Comparison of ENCODE assay signal across 28 mouse cellular contexts in the genomic region with DNA sequence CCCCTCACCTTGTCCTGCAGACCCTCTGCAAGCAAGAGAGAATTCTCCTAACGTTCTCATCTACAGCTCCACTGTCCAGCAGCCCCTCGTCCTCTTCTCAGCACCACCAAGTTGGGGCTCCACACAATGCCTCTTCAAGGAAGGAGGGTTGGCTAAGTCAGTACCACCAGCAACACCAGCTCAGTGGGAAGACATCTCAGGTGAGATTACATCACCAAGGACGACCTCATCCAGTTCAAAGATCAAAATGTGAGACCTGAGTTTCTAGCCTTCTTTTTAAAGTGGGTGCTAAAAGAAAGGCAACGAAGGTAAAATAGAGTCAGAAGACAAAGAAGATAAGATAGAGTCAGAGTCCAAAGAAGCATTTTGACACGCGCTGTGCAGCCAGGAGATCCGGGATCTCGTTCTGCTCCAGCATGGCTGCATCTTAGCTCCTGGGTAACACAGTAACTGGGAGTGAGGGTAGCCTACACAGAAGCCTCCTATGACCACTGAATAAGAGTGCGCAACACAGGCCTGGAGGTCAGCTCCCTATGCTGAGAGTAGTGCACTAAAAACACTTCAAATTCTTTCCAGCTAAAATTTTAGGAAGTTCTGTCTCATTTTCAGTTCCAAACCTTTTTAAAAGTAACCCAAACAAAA. TPM values are rescaled to one million over a fixed set of nuclear protein-coding genes. Genes with fewer than 3 reads are reported as not detected.
DNase-seq lines count a peak whose midpoint lies in the region; ATAC-seq and TF ChIP-seq lines count a peak whose summit lies in the region.
"Had no signal": no experiment of that assay in that cellular context is flagged by ENCODE, and none has a peak within 500 bp of the region (broad histone marks: within the 10 kb centered on the region; RNA-seq: fewer than 3 reads in every experiment).

No protein-coding gene starts in this region.

- TF ChIP-seq POLR2A in thymus, adult 2 months (IDR thresholded peaks at IDR 0.05; ENCODE audit: control insufficient read depth, extremely low read depth, insufficient read depth, low read length, poor library complexity), result no peak

- no peak overlapping the region for H3K4me2 ChIP-seq in intestine, postnatal 0 days (replicated peaks; ENCODE audit: low read depth)
- H3K4me2 ChIP-seq: embryonic facial prominence, embryonic 12.5 days; embryonic facial prominence, embryonic 15.5 days; heart, embryonic 13.5 days; hindbrain, embryonic 12.5 days; hindbrain, embryonic 15.5 days had no signal

- H3K27me3 ChIP-seq in intestine, postnatal 0 days (replicated peaks; ENCODE audit: control insufficient read depth, insufficient read depth, low read length), result no peaks in the 10 kb centered on the region
- no peaks in the 10 kb centered on the region for H3K27me3 ChIP-seq in thymus, adult 2 months (ENCODE audit: control insufficient read depth, insufficient read depth, low read length)
- H3K27me3 ChIP-seq: CH12.LX; embryonic facial prominence, embryonic 12.5 days; embryonic facial prominence, embryonic 15.5 days; heart, embryonic 13.5 days; hindbrain, embryonic 12.5 days; hindbrain, embryonic 15.5 days; Patski had no signal

- H3K36me3 ChIP-seq in intestine, postnatal 0 days (ENCODE audit: control insufficient read depth, insufficient read depth), result no peaks in the 10 kb centered on the region
- H3K36me3 ChIP-seq in thymus, adult 2 months (ENCODE audit: control insufficient read depth, insufficient read depth, low read length), result no peaks in the 10 kb centered on the region
- H3K36me3 ChIP-seq: embryonic facial prominence, embryonic 12.5 days; embryonic facial prominence, embryonic 15.5 days; G1E; heart, embryonic 10.5 days; heart, embryonic 13.5 days; hindbrain, embryonic 12.5 days; hindbrain, embryonic 15.5 days had no signal

- H3K9me3 ChIP-seq in intestine, postnatal 0 days (ENCODE audit: control insufficient read depth), result no peaks in the 10 kb centered on the region
- H3K9me3 ChIP-seq: embryonic facial prominence, embryonic 12.5 days; embryonic facial prominence, embryonic 15.5 days; heart, embryonic 10.5 days; heart, embryonic 13.5 days; hindbrain, embryonic 12.5 days; hindbrain, embryonic 15.5 days had no signal

- H3K27ac ChIP-seq in left cerebral cortex, adult 2 months, result peak overlapping the region; percentile 50; the same call in 1 of the 2 replicates
- H3K27ac ChIP-seq in intestine, postnatal 0 days (ENCODE audit: low read depth, low read length), result peak overlapping the region; percentile 41; the same call in 1 of the 2 replicates
- H3K27ac ChIP-seq in thymus, adult 2 months (ENCODE audit: control insufficient read depth, insufficient read depth, low read length), result no peak overlapping the region
- H3K27ac ChIP-seq: embryonic facial prominence, embryonic 12.5 days; embryonic facial prominence, embryonic 15.5 days; heart, embryonic 10.5 days; heart, embryonic 13.5 days; hindbrain, embryonic 12.5 days; hindbrain, embryonic 15.5 days had no signal

- no peak overlapping the region for H3K4me3 ChIP-seq in left cerebral cortex, adult 2 months
- no peak overlapping the region for H3K4me3 ChIP-seq in intestine, postnatal 0 days (ENCODE audit: low read depth, low read length)
- H3K4me3 ChIP-seq in thymus, adult 2 months (ENCODE audit: control insufficient read depth, insufficient read depth, low read length), result no peak overlapping the region
- H3K4me3 ChIP-seq: embryonic facial prominence, embryonic 12.5 days; embryonic facial prominence, embryonic 15.5 days; heart, embryonic 10.5 days; heart, embryonic 13.5 days; hindbrain, embryonic 12.5 days; hindbrain, embryonic 15.5 days had no signal

- 52% methylated on average over 9 of the region's 9 CpGs for WGBS in intestine, postnatal 0 days
- WGBS in thymus, adult 2 months, result 90% methylated on average over 9 of the region's 9 CpGs

- DNase-seq in heart, adult 11 months, result peak; percentile 83
- DNase-seq in heart, postnatal 25 days (ENCODE audit: low spot score), result no peak
- no peak for DNase-seq in left cerebral cortex, adult 2 months (ENCODE audit: extremely low spot score in 1 of 2, low spot score in 2 of 2)
- no peak for DNase-seq in left cerebral cortex, adult 9 months (ENCODE audit: low spot score in 2 of 2)
- DNase-seq in neural tube, embryonic 10.5 days (ENCODE audit: extremely low spot score, low spot score), result no peak
- no peak for DNase-seq in thymus, adult 2 months
- DNase-seq: adrenal gland, postnatal 10 days; adrenal gland, postnatal 36 days; B cell, adult 2 months; cerebellum, adult 11 months; cerebellum, adult 2 months; cerebellum, adult 9-11 months; cerebellum, postnatal 25 days; gastrocnemius, postnatal 10 days; gastrocnemius, postnatal 36 days; heart, postnatal 14 days had no signal

- no peak for TF ChIP-seq CTCF in left cerebral cortex, adult 2 months (IDR thresholded peaks at IDR 0.05)
- TF ChIP-seq CTCF in intestine, postnatal 0 days (IDR thresholded peaks at IDR 0.05; ENCODE audit: low read depth), result no peak
- TF ChIP-seq CTCF in thymus, adult 2 months (IDR thresholded peaks at IDR 0.05; ENCODE audit: borderline replicate concordance, control insufficient read depth, extremely low read depth, insufficient read depth, low read length, poor library complexity), result no peak

- 0 out of 2 replicates have a peak, but pooled peaks cover 2% of the 10 kb centered on the region for H3K4me1 ChIP-seq in intestine, postnatal 0 days (replicated peaks; ENCODE audit: control insufficient read depth, insufficient read depth, low read length)
- no peaks in the 10 kb centered on the region for H3K4me1 ChIP-seq in thymus, adult 2 months (replicated peaks; ENCODE audit: control insufficient read depth, insufficient read depth, low read length)
- H3K4me1 ChIP-seq: embryonic facial prominence, embryonic 12.5 days; heart, embryonic 10.5 days; hindbrain, embryonic 12.5 days; hindbrain, embryonic 15.5 days had no signal

- intact Hi-C loops in heart, postnatal 25 days (cut with DNase I), result no loop called here
- intact Hi-C loops in left cerebral cortex, adult 2 months (cut with DNase I), result no loop called here

- no peak overlapping the region for H3K9ac ChIP-seq in intestine, postnatal 0 days (ENCODE audit: low read depth, low read length)
- H3K9ac ChIP-seq: embryonic facial prominence, embryonic 12.5 days; embryonic facial prominence, embryonic 15.5 days; forebrain, postnatal 0 days; heart, embryonic 13.5 days; hindbrain, embryonic 12.5 days; hindbrain, embryonic 15.5 days had no signal

- peak; percentile 66 for ATAC-seq in intestine, postnatal 0 days
- ATAC-seq: forebrain, embryonic 14.5 days; forebrain, postnatal 0 days; Patski had no signal

RNA-seq across cellular contexts. Expression of a gene that starts 56.3 kb away (rescaled TPM):
- 10 to 100 TPM in 1 of 2 experiments, 1 to 10 TPM in 1; 8.7 to 10.9 TPM for total RNA-seq in heart, postnatal 25 days (2021)
- 1 to 10 TPM; 5.6 to 7.0 TPM for total RNA-seq in left cerebral cortex, adult 2 months (2021)
- 57.2 and 64.1 TPM in 2 replicates for polyA plus RNA-seq in intestine, postnatal 0 days (2015; fragmentation: Nextera tagmentation; extraction: Ambion mirVana)
- 4.6 and 5.9 TPM in 2 replicates for polyA plus RNA-seq in thymus, adult 2 months (2012; rRNA removed)
- total RNA-seq: G1E had no signal
- polyA plus RNA-seq: G1E had no signal
